Mouse (Mus musculus) midbrain, embryonic 10.5 days (tissue): ENCODE measurements around the gene Mrpl36. TPM values are rescaled to one million over a fixed set of nuclear protein-coding genes. Genes with fewer than 3 reads are reported as not detected.
A peak's percentile ranks its signal among the peaks of the same experiment; 100 is the strongest.

Experiments used
- DNase-seq: peaks from one replicate; pipeline ENCODE4 v3.0.0-alpha.2; 2017; ENCODE audit warnings: low spot score
- H3K27ac ChIP-seq: fragments of 300-500 bp; sonication (generic); replicated peaks from 2 replicates; pipeline ENCODE4 v1.5.1; 2016; ENCODE audit warnings: mild to moderate bottlenecking
- H3K27me3 ChIP-seq: fragments of 300-500 bp; sonication (generic); 2 replicates; pipeline ENCODE4 v1.6.1; 2016; ENCODE audit warnings: low read depth, mild to moderate bottlenecking; ENCODE audit not compliant: poor library complexity, severe bottlenecking
- H3K36me3 ChIP-seq: fragments of 300-500 bp; sonication (generic); 2 replicates; pipeline ENCODE4 v1.6.1; 2016; ENCODE audit warnings: mild to moderate bottlenecking, moderate library complexity
- H3K4me1 ChIP-seq: fragments of 300-500 bp; sonication (generic); 2 replicates; pipeline ENCODE4 v1.6.1; 2016
- H3K4me3 ChIP-seq: fragments of 300-500 bp; sonication (generic); 2 replicates; pipeline ENCODE4 v1.5.1; 2016; ENCODE audit warnings: mild to moderate bottlenecking, moderate library complexity
- H3K9me3 ChIP-seq: fragments of 300-500 bp; sonication (generic); replicated peaks from 2 replicates; pipeline ENCODE4 v1.6.1; 2016; ENCODE audit warnings: mild to moderate bottlenecking
- WGBS: fragments of 180-500 bp; shearing (Covaris S2); methylation state at CpG from one replicate; pipeline ENCODE4 v1.1.7; 2016; 5-methylcytosine and 5-hydroxymethylcytosine counted together
- polyA plus RNA-seq: library from polyadenylated mRNA; unstranded; fragments of >200 nt; fragmentation: Nextera tagmentation; extraction: Ambion mirVana; gene quantifications from 2 replicates; pipeline ENCODE4 v1.2.1, GENCODE M21; 2016

Gene Mrpl36
- 130 and 149 TPM in 2 replicates for polyA plus RNA-seq

DNA sequence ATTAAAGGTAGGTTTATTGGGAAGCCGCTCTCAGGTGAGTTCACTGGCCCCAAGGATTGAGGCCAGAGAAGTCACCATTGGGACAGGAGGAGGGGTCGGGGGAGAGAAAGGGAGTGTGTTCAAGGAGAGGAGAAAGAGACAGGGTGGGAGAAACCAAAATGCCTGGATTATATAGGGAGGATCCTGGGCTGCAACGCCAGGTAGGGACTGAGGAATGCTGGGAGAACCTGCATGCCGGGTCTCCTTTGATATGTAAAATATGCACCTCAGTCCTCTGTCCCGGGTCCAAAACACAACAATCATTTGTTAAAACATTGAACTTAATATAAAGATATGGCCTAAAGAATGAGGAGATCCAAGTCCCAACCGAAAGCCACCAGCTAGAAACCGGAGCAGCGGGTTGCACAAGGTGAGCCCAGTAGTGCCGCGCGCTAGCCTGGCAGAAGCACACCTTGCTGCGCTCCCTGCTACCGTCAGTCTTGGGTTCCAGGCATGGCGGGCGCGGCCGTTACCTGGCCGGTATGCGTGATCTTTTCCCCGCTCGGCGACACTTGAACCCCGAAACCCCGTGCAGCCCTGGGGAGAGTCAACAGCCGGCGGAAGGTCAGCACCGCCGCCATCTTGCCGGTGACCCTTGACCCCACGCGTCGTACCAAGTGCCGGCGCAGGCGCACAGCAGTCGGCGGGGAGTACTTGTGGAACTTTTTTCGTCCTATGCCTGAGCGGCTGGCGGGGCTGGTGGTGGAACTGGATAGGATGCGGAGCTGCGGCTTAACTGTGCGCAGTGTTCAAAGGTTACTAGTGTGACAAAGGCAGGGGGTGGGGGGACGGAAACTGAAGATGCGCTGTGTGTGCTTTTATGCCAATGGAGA lies at the start of gene Mrpl36, which contains the start of gene Ndufs6:
Gene Mrpl36, plus strand, starts transcription at position 687 of the 872 bp plus-strand sequence.
Gene Ndufs6, minus strand, starts transcription at position 716 of the 872 bp plus-strand sequence.
- no peaks in the 10 kb centered on the region for H3K27me3 ChIP-seq
- WGBS = 2% methylated on average over 45 of the region's 45 CpGs

DNA sequence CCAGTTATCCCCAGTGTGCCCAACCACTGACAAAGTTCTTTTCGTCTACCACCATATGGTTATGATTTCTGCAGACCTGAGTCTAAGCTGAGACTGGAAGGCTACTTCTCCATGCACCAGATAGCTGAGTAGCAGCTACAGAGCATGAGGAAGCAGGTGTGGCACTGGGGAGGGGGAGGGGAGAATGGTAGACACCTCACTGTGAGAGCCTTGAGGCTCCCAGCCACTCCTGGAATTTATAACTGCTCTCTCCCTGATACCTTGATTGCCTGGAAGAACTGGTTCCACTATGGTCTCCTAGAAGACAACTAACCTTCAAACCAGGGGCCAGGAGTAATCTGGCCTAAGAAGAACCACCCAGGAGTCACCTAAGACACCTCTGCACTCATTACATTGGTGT lies 49.1 kb upstream of the Mrpl36 start:
- 88% methylated on average over 1 of the region's 1 CpGs for WGBS
- H3K27ac ChIP-seq = no peak overlapping the region
- no peaks in the 10 kb centered on the region for H3K4me1 ChIP-seq
- H3K27me3 ChIP-seq = peaks cover 39% of the 10 kb centered on the region
- no peaks in the 10 kb centered on the region for H3K36me3 ChIP-seq
- no peak for DNase-seq
- H3K4me3 ChIP-seq = no peak overlapping the region
- no peaks in the 10 kb centered on the region for H3K9me3 ChIP-seq

More for the DNA sequence above, at the start of gene Mrpl36, which contains the start of gene Ndufs6:
- Histone ChIP-seq H3K27ac (peak within 1 kb of the TSS; percentile 92), H3K4me3 (peak within 1 kb of the TSS; percentile 89), H3K4me1 (peaks cover 41% of the 10 kb centered on the region), H3K36me3 (peaks cover 38% of the 10 kb centered on the region), H3K9me3 (no peaks in the 10 kb centered on the region)
- DNase-seq = peak; percentile 94

- 78% methylated on average over 2 of the region's 2 CpGs for WGBS
- Histone ChIP-seq H3K36me3 (no peaks in the 10 kb centered on the region), H3K4me3 (no peak overlapping the region), H3K4me1 (no peaks in the 10 kb centered on the region), H3K9me3 (no peaks in the 10 kb centered on the region), H3K27me3 (peaks cover 7% of the 10 kb centered on the region; the same call in 1 of the 2 replicates), H3K27ac (no peak overlapping the region)
- no peak for DNase-seq
Observed at GRCm38 (mm10) chr13:73282407-73282806, 45.9 kb upstream of the Mrpl36 start.

- Histone ChIP-seq H3K27me3 (peaks cover 7% of the 10 kb centered on the region; the same call in 1 of the 2 replicates), H3K9me3 (no peaks in the 10 kb centered on the region), H3K4me1 (no peaks in the 10 kb centered on the region), H3K27ac (no peak overlapping the region), H3K4me3 (no peak overlapping the region), H3K36me3 (no peaks in the 10 kb centered on the region)
- no peak for DNase-seq
- 92% methylated on average over 1 of the region's 1 CpGs for WGBS
Observed at GRCm38 (mm10) chr13:73283534-73283933, 44.8 kb upstream of the Mrpl36 start.

- WGBS = 88% methylated on average over 6 of the region's 6 CpGs
- H3K36me3 ChIP-seq = no peaks in the 10 kb centered on the region
- no peak overlapping the region for H3K27ac ChIP-seq
- H3K4me3 ChIP-seq = no peak overlapping the region
- peaks cover 10% of the 10 kb centered on the region for H3K27me3 ChIP-seq
- no peak for DNase-seq
- no peaks in the 10 kb centered on the region for H3K4me1 ChIP-seq
- no peaks in the 10 kb centered on the region for H3K9me3 ChIP-seq
Observed at GRCm38 (mm10) chr13:73290206-73290605, 38.1 kb upstream of the Mrpl36 start.

DNA sequence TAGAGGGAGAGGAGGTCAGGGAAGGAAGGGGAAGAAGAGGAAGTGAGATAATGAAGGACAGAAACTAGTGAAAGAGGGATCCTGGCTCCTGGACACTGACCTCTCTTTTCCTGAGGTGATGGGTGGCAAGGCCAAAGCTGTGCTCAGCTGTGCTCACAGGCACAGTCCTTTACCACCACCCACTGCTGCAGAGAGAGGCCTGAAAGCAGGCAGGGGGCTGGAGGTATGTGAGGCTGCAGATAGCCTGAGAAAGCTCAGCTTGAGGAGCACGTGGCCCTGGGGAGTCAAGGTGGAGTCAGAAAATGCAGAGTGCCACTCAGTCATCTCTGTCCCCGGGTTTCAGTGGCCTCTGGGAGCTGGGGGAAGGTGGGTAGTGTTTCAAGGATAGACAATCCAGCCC lies 37.2 kb upstream of the Mrpl36 start:
- Histone ChIP-seq H3K4me3 (no peak overlapping the region), H3K27ac (no peak overlapping the region)
- WGBS = 49% methylated on average over 2 of the region's 2 CpGs

GRCm38 (mm10) chr13:73298717-73299116 lies 29.6 kb upstream of the Mrpl36 start:
- Histone ChIP-seq H3K27ac (no peak overlapping the region), H3K9me3 (no peaks in the 10 kb centered on the region), H3K27me3 (peaks cover 10% of the 10 kb centered on the region), H3K4me1 (peaks cover 4% of the 10 kb centered on the region; the same call in 1 of the 2 replicates), H3K4me3 (no peak overlapping the region), H3K36me3 (no peaks in the 10 kb centered on the region)
- no peak for DNase-seq
- 68% methylated on average over 4 of the region's 4 CpGs for WGBS

More for the DNA sequence above, 37.2 kb upstream of the Mrpl36 start:
- Histone ChIP-seq H3K36me3 (no peaks in the 10 kb centered on the region), H3K4me1 (no peaks in the 10 kb centered on the region), H3K27me3 (peaks cover 10% of the 10 kb centered on the region), H3K9me3 (no peaks in the 10 kb centered on the region)
- no peak for DNase-seq

- H3K27ac ChIP-seq = no peak overlapping the region
- H3K9me3 ChIP-seq = no peaks in the 10 kb centered on the region
- H3K4me1 ChIP-seq = peaks cover 7% of the 10 kb centered on the region
- no peak overlapping the region for H3K4me3 ChIP-seq
- no peaks in the 10 kb centered on the region for H3K36me3 ChIP-seq
- WGBS = 96% methylated on average over 5 of the region's 5 CpGs
- peaks cover 13% of the 10 kb centered on the region for H3K27me3 ChIP-seq
- no peak for DNase-seq
Observed at GRCm38 (mm10) chr13:73299322-73299721, 29.0 kb upstream of the Mrpl36 start.

DNA sequence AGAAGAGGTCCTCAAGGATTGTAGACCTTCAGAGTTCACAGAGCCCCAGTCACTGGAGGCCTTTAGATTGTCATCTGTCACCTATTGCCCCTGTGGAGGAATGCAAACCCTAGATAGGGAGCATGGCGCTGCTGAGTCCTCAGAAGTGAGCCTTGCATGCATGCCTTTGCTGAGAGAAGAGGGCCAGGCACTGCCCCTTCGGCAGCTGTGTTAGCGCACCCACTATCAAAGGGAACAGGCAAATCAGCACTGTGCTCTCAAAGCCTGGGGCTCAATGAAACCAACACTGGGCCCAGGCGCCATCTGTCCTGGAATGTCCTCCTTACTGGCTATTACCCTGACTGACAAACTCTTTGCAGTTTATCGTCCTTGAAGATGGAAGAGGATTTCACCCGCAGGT lies 23.6 kb upstream of the Mrpl36 start:
- Histone ChIP-seq H3K4me3 (no peak overlapping the region), H3K36me3 (no peaks in the 10 kb centered on the region), H3K9me3 (no peaks in the 10 kb centered on the region), H3K27me3 (peaks cover 47% of the 10 kb centered on the region), H3K4me1 (peaks cover 37% of the 10 kb centered on the region), H3K27ac (peak overlapping the region; percentile 78; the same call in 1 of the 2 replicates)
- WGBS = 53% methylated on average over 6 of the region's 6 CpGs
- DNase-seq = no peak

DNA sequence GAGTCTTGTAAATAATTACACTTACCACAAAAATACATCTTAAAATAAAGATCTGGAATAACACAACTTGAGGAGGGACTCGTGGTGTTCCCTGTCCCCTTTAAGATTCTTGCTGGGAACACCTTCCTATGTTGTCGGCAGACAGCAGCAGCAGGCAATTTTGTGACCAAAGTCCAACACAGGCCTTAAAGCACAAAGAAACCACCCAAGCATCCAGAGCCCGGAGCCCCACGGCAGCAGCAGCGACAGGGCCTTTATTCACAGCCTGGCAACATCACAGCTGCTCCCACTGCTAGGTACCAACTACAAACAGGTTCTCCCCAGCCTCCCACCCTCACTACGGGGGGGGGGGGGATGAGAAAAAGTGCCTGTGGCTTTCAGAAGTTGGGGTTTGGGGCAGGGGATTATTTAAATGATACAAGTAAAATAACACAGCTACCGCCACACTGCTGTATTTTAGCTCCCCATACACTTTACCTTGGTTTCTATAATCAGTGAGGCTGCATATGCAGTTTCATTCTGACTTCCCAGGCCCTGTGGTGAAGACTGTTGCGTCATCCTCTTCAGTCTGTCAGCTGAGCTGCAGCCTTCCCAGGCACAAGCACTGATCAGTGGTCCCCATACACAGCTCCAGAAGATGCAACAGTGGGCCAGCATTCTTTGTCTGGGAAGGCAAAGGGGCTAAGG lies 22.8 kb upstream of the Mrpl36 start:
- Histone ChIP-seq H3K27me3 (peaks cover 52% of the 10 kb centered on the region), H3K4me3 (no peak overlapping the region), H3K4me1 (peaks cover 45% of the 10 kb centered on the region), H3K9me3 (no peaks in the 10 kb centered on the region), H3K27ac (peak overlapping the region; percentile 78), H3K36me3 (no peaks in the 10 kb centered on the region)
- DNase-seq = peak; percentile 52
- WGBS = 22% methylated on average over 8 of the region's 8 CpGs

- Histone ChIP-seq H3K36me3 (no peaks in the 10 kb centered on the region), H3K4me3 (no peak overlapping the region), H3K27ac (peak overlapping the region; percentile 78), H3K4me1 (peaks cover 46% of the 10 kb centered on the region), H3K9me3 (no peaks in the 10 kb centered on the region), H3K27me3 (peaks cover 55% of the 10 kb centered on the region)
- WGBS = 45% methylated on average over 4 of the region's 4 CpGs
- no peak for DNase-seq
Observed at GRCm38 (mm10) chr13:73306085-73306410, 22.3 kb upstream of the Mrpl36 start.

GRCm38 (mm10) chr13:73306430-73306829 lies 21.9 kb upstream of the Mrpl36 start:
- no peaks in the 10 kb centered on the region for H3K36me3 ChIP-seq
- no peaks in the 10 kb centered on the region for H3K9me3 ChIP-seq
- H3K4me3 ChIP-seq = no peak overlapping the region
- 53% methylated on average over 4 of the region's 4 CpGs for WGBS
- peaks cover 57% of the 10 kb centered on the region for H3K27me3 ChIP-seq
- peaks cover 46% of the 10 kb centered on the region for H3K4me1 ChIP-seq
- H3K27ac ChIP-seq = 0 out of 2 replicates have a peak overlapping the region, but pooled peaks have one; percentile 29
- no peak for DNase-seq
